Mouse (Mus musculus) right cerebral cortex, postnatal 4 days (tissue): ENCODE data around the gene Nwd2.

Experiments
- DNase-seq: peaks from one replicate; pipeline ENCODE4 v3.0.0-alpha.2; 2022

The Nwd2 gene

DNA sequence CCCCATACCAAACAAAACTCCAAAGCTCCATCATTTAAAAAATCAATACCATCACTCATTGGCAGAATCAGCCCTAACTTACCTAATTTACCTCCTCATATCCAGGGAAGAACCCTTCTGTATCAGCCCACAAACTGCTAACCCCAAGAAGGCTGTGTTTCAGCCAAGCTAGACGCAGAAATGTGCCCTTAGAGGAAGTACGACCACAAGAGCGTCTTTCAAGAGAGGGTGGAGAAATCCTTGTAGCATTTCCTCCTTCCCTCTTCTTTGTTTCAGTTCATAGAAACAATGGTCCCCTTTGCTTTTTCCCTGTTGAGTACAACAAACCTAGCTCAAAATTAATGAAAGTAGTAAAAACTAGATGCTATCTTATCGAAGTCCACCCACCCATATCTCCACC lies 182.2 kb downstream of the Nwd2 start:
- no peak for DNase-seq

DNA sequence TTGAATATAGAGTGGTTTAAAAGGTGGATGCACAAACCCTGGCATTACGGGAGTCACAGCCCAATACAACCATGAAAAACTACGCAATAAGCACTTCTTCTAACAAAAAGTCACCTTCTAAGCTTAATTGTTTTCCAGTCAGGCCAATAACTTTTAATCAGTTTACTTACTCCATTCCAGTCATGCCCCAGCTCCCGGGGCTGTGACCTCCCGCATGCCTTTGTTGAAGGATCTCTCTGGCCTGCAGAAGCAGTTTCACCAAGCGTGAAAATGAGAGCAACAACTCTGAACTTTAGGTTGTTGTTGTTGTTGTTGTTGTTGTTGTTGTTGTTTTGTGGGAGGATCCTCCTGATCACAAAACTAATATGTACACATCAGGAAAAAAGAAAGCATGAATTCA lies 185.1 kb downstream of the Nwd2 start:
- DNase-seq = no peak

DNA sequence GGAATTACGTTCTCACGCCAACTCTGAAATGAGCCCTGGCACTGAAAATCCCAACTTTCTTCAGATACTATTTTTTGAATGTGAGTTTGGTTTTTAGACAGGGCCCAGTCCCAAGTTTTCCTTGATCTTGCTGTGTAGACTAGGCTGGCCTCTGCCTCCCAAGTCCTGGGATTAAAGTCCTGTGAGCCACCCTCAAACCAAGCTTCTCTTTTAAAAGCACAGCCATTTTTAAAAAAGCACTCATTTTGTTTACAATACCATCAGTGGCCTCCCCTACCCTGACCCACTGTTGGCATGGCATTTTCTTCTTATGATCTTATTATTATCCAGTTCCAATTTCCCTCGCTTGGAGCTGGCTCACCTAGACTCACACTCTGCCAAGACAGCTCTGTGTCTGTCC lies 185.5 kb downstream of the Nwd2 start:
- DNase-seq = no peak

DNA sequence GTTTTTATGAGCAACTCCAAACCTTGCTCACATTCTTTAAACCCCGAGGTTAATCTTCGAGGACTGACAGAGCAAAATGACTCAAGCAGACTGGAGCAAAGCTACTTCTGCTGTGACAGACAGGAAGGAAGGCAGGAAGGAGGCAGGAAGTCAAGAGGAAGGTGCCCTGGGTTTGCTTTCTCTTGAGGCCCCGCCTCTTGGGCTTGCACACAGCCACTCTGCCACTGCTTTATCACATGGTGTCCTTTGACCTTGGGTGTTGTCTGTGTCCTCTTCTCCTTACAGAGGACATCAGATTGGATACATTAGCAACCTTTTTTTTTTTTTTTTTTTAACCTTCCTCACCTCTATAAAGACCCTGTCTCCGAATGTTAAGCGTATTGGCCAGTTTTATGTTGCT lies 188.2 kb downstream of the Nwd2 start:
- DNase-seq = no peak

GRCm38 (mm10) chr5:63837851-63838250 lies 188.9 kb downstream of the Nwd2 start:
- DNase-seq = no peak

DNA sequence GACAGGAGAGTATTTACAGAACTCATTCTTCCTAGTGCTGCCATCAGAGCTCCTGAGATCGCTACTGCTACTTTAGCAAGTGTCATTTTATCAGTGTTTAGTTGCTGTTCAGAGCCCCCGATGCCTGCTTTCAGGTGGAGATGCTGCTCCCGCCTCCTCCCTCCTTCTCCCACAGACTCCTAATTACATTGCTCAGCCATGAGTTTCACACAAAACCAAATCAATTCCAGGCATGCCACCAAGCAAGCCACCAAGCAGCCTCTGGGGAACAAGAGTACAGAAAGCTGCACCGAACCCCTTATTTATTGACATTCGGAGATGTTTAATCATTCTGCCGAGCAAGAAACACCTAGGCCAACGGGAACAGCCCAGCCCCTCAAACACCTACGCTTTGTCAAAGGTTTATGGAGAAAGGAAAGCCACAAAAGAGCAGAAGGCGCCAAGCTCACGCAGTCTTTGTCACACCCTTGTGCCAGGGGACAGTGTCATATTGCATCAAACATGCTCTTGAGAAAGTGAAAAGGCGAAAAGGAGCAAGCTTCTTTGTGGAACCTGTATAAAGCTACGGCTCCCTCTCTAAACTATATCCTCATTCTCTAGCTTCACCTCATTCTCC lies 191.0 kb downstream of the Nwd2 start:
- no peak for DNase-seq

- DNase-seq = no peak
Measured at GRCm38 (mm10) chr5:63847080-63847479, 198.2 kb downstream of the Nwd2 start.

DNA sequence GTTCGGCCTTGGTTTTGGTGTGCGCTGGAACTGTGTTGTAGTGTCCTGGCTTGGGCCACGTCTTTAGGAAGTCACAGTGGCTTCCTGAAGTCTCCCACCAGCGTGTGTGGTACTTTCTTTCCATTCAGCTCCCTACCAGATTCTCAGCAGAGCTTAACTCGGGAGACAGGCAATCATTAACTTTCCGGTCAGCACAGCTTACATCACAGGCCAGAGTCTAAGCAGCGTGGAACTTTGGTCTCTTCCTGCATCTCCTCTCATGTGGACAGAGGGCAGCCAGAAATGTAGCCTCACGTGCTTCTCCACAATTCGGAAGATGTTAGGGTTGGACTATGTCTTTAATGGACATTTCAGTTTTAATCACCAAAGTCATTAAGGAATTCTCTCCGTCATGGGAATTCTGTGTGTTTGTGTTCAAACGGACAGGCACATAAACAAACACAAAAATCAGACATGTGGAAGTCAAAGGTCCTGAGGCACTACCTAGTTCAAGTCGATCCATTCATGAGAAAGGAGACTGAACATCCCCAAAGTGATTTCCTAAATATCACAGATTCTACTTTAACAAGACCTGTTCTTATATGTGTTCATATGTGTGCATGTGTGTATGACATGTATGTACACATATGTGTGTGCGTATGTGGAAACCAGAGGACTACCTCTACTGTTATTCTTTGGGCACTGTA lies 198.8 kb downstream of the Nwd2 start:
- no peak for DNase-seq

GRCm38 (mm10) chr5:63858901-63859300 lies 210.0 kb downstream of the Nwd2 start:
- DNase-seq = no peak
